Mouse (Mus musculus) heart, embryonic 13.5 days (tissue): ENCODE data around the gene Samt1. TPM values are rescaled to one million over a fixed set of nuclear protein-coding genes. Genes with fewer than 3 reads are reported as not detected.
"Not testable (repeated sequence)": the region's sequence is repeated elsewhere in the genome, so short reads cannot be mapped to it uniquely, and the experiment has no call there.

Experiments used
- ATAC-seq: fragments of 200-750 bp; cut with Nextera tagmentation; 2 replicates; pipeline ENCODE4 v1.8.0; 2017; ENCODE audit warnings: moderate TSS enrichment; ENCODE audit not compliant: insufficient number of reproducible peaks, low FRiP score, low TSS enrichment; ENCODE audit errors: extremely low read depth
- H3K27ac ChIP-seq: fragments of 300-500 bp; sonication (generic); replicated peaks from 2 replicates; pipeline ENCODE4 v1.5.1; 2015; ENCODE audit warnings: moderate library complexity, mild to moderate bottlenecking, inconsistent platforms
- H3K27me3 ChIP-seq: fragments of 300-500 bp; sonication (generic); replicated peaks from 2 replicates; pipeline ENCODE4 v1.6.1; 2015; ENCODE audit warnings: mild to moderate bottlenecking, inconsistent platforms
- H3K36me3 ChIP-seq: fragments of 300-500 bp; sonication (generic); 2 replicates; pipeline ENCODE4 v1.6.1; 2015; ENCODE audit warnings: mild to moderate bottlenecking, inconsistent platforms
- H3K4me1 ChIP-seq: fragments of 300-500 bp; sonication (generic); 2 replicates; pipeline ENCODE4 v1.6.1; 2015; ENCODE audit warnings: inconsistent platforms
- H3K4me2 ChIP-seq: fragments of 300-500 bp; sonication (generic); 2 replicates; pipeline ENCODE4 v1.6.1; 2015; ENCODE audit warnings: inconsistent platforms, mild to moderate bottlenecking, moderate library complexity
- H3K4me3 ChIP-seq: fragments of 300-500 bp; sonication (generic); 2 replicates; pipeline ENCODE4 v1.5.1; 2015; ENCODE audit warnings: moderate library complexity, mild to moderate bottlenecking, inconsistent platforms
- H3K9ac ChIP-seq: fragments of 300-500 bp; sonication (generic); 2 replicates; pipeline ENCODE4 v1.6.1; 2015; ENCODE audit warnings: inconsistent platforms, mild to moderate bottlenecking, moderate library complexity
- H3K9me3 ChIP-seq: fragments of 300-500 bp; sonication (generic); 2 replicates; pipeline ENCODE4 v1.6.1; 2016; ENCODE audit warnings: inconsistent platforms
- WGBS: fragments of 180-500 bp; shearing (Covaris S2); methylation state at CpG from one replicate; pipeline ENCODE4 v1.1.7; 2015; ENCODE audit warnings: mixed read lengths; 5-methylcytosine and 5-hydroxymethylcytosine counted together
- polyA plus RNA-seq: library from polyadenylated mRNA; unstranded; fragments of >200 nt; fragmentation: Nextera tagmentation; extraction: Ambion mirVana; gene quantifications from 2 replicates; pipeline ENCODE4 v1.2.1, GENCODE M21; 2015

Gene Samt1
- not detected in 2 replicates for polyA plus RNA-seq

DNA sequence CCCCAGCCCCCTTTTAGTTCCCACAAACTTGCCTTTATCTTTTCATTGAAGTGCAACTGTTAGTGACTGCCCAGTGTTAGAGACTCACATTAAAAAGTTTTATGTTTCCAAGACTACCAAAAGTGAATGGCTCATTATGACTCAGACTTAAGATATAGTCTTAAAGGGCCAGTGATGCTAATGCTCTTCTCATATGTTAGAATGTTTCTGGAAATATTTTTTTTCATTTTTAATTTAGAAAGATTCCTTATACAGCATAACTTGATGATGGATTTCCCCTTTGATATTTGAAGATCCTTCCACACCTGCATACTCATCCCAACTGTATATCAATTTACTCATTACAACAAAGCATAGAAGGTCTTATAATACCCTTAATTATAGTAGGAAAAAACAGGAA is at the start of gene Samt1:
TSS of gene Samt1 (minus strand) at position 101 of the 400 bp plus-strand sequence.
- H3K4me1 ChIP-seq, H3K4me3 ChIP-seq, H3K27ac ChIP-seq: not testable (repeated sequence)

GRCm38 (mm10) chrX:154054939-154055338 is 42.5 kb upstream of the Samt1 start, which contains the start of gene Gm10057:
Gm10057 (minus strand) TSS chrX:154055039.
- H3K9ac ChIP-seq, H3K27me3 ChIP-seq, H3K4me1 ChIP-seq, H3K27ac ChIP-seq, H3K9me3 ChIP-seq, H3K4me2 ChIP-seq, H3K4me3 ChIP-seq, H3K36me3 ChIP-seq, ATAC-seq: not testable (repeated sequence)

More for the DNA sequence above, at the start of gene Samt1:
- H3K9ac ChIP-seq, H3K36me3 ChIP-seq, H3K4me2 ChIP-seq, H3K9me3 ChIP-seq, ATAC-seq, H3K27me3 ChIP-seq: not testable (repeated sequence)

- not testable (repeated sequence) for H3K27ac ChIP-seq, H3K27me3 ChIP-seq, H3K4me2 ChIP-seq, ATAC-seq, H3K9me3 ChIP-seq, H3K9ac ChIP-seq, H3K4me3 ChIP-seq, H3K4me1 ChIP-seq, H3K36me3 ChIP-seq
These were observed 21.3 kb upstream of the Samt1 start, which contains the start of gene 4921511M17Rik for GRCm38 (mm10) chrX:154033727-154034126. 4921511M17Rik (minus strand) TSS chrX:154033827.

- not testable (repeated sequence) for H3K9me3 ChIP-seq, ATAC-seq, H3K4me3 ChIP-seq, H3K27me3 ChIP-seq, H3K9ac ChIP-seq, H3K27ac ChIP-seq, H3K4me1 ChIP-seq, H3K4me2 ChIP-seq, H3K36me3 ChIP-seq
- no CpG with 5 or more reads among the region's 2 CpGs for WGBS
These were observed 35.5 kb downstream of the Samt1 start for GRCm38 (mm10) chrX:153976914-153977313.

GRCm38 (mm10) chrX:153976467-153976866 is 36.0 kb downstream of the Samt1 start:
- H3K4me3 ChIP-seq, H3K4me1 ChIP-seq, ATAC-seq, H3K27me3 ChIP-seq, H3K9ac ChIP-seq, H3K27ac ChIP-seq, H3K36me3 ChIP-seq, H3K9me3 ChIP-seq, H3K4me2 ChIP-seq: not testable (repeated sequence)
- WGBS = 20% methylated on average over 4 of the region's 4 CpGs

DNA sequence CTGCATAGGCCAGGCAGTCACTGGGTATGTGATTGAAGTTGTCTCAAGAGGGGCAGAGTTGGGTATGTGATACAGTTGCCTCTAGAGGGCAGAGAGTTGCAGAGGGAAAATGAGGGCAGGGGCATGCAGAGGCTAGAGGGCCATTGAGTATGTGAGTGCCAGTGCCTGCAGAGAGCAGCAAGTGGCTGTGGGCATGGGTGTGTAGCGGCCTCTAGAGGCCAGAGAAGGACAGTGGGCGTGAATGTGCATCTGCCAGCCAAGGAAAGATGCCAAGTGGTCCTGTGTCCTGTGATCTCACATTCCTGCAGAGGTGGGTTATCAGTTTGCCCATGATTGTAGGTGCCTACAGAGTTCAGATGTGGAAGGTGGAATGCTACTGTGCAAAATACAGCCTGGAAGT is 38.0 kb downstream of the Samt1 start:
- Histone ChIP-seq H3K4me1 (no peaks in the 10 kb centered on the region), H3K27me3 (no peaks in the 10 kb centered on the region), H3K36me3 (no peaks in the 10 kb centered on the region), H3K4me2 (no peak overlapping the region), H3K9ac (no peak overlapping the region), H3K4me3 (no peak overlapping the region), H3K27ac (no peak overlapping the region), H3K9me3 (no peaks in the 10 kb centered on the region)
- ATAC-seq = no peak
- WGBS = 11% methylated on average over 2 of the region's 2 CpGs

- not testable (repeated sequence) for H3K9me3 ChIP-seq, ATAC-seq, H3K27ac ChIP-seq, H3K4me3 ChIP-seq, H3K4me2 ChIP-seq, H3K9ac ChIP-seq, H3K27me3 ChIP-seq, H3K36me3 ChIP-seq, H3K4me1 ChIP-seq
- WGBS = no CpG with 5 or more reads among the region's 2 CpGs
These were observed 59.6 kb downstream of the Samt1 start for GRCm38 (mm10) chrX:153952866-153953265.

Other genes with a start within 250 kb of the Samt1 start
- gene Spin2c, start 180.4 kb downstream of the Samt1 start, polyA plus RNA-seq = 8.6 and 9.5 TPM in 2 replicates
- not detected in 2 replicates for gene 4921511M17Rik, start 21.2 kb upstream of the Samt1 start, polyA plus RNA-seq
- gene Gm10057, start 42.4 kb upstream of the Samt1 start, polyA plus RNA-seq = not detected in 2 replicates
- not detected in 2 replicates for gene Gm15140, start 108.0 kb upstream of the Samt1 start, polyA plus RNA-seq